Mouse (Mus musculus) layer of hippocampus, adult 9-11 months (tissue): ENCODE measurements at regions not wholly inside any gene's neighbourhood (a gene's known extent, or its start where the extent isn't known, plus 50 kb on each side); places are given as distances from the start of the nearest gene placed in this dataset.

Experiments
- DNase-seq: peaks from one replicate; pipeline ENCODE4 v3.0.0; 2022

DNA sequence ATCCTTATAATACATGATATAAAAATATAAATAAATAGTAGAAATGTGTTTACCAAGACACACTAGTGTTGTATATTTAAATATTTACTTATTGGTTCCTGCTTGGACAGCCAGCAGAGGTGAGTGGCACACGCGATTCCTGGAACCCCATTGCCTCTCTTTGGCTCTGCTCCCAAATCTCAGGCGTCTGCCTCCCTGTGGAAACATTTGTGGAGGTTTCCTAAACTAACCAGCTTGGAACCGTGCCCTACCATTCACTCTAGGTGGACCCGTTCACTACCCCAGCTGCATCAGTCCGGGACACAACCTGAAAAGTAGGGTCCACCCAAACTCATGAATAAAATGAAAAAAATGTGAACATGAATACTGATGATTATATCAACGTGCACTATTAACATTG, 404.0 kb upstream of the Defb41 start:
- DNase-seq: no peak

DNA sequence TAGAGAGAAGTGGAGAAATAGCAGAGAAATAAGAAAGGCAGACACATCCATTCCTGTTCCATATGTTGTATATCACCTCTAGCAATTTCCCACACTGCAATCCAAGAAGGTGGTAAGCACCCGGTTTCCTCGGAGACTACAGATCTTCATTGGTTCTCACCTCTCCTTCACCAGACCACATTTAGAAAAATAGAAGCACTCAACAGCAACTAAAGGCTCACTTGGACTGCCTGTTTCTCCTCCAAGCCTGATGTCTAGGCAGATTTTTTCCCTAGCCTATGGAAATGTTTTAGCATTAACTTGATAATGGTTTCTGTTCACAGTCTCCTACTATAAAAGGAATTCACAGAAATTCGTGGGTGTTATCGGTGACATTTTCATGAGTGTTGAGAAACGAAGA, 403.3 kb upstream of the Defb41 start:
- no peak for DNase-seq

DNA sequence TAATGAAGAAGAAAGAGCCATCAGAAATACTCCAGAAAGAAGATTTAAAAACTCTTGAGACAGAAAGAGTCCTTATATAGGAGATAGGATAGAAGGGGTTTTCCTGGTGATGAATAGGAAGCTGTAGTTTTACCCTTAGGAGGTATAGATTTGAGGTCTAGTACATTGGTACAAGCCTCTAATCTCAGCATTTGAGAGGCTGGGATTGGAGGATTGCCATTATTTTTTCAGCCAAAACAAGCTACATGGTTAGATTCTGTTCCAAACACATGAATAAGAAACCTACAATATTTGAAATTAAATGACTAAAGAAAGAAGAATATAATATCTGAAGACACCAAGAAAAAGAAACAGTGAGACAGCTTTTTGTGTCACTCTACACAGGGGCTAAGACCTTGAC, 375.9 kb upstream of the Defb41 start:
- no peak for DNase-seq

DNA sequence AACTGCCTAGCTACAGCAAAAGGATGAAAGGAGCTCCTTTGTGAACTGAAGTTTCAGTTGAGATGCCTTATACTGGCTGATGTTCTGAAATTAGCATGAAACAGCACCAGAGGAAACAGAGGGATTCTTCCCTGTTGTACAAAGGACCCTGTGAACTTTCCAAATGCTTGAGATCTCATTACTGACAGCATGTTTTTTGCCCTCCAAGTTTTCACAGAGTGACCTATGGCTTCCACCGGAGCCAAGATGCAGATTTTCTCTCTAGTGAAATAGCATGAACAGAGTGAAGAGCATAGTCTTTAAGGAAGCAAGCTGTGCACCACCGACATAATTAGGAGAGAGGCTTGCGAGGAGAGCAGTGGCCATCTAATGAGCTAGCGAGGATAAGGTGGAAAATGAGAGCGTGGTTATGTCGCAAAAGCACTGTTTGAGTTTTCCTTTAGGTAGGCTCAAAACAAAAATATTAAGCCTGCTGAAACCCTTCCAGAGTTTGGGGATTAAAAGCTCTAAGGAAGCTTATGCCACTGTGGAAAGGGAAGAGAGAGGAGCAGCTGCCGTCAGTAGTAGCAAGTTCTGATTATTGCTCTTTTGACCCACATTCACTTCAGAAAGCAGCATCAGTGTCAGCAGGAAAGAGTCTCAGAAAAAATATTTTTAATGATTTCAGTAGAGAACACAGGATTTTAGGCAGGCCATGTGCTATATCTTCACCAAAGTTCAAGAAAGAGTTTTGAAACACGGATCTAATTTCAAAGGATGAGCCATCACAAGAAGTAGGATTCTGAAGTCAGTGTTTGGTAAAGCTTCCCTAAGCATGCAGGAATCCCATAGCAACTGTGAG, 374.7 kb upstream of the Defb41 start:
- no peak for DNase-seq

DNA sequence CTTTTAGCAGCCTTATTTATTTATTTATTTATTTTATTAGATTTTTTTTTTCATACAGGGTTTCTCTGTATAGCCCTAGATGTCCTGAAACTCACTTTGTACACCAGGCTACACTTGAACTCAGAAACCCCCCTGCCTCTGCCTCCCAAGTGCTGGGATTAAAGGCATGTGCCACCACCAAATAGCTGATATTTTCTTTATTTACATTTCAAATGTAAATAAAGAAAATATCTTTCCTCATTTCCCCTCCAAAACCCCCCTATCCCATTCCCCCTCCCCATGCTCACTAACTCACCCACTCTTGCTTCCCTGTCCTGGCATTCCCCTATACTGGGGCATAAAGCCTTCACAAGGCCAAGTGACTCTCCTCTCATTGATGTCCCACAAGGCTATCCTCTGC, 372.4 kb upstream of the Defb41 start:
- DNase-seq: no peak

DNA sequence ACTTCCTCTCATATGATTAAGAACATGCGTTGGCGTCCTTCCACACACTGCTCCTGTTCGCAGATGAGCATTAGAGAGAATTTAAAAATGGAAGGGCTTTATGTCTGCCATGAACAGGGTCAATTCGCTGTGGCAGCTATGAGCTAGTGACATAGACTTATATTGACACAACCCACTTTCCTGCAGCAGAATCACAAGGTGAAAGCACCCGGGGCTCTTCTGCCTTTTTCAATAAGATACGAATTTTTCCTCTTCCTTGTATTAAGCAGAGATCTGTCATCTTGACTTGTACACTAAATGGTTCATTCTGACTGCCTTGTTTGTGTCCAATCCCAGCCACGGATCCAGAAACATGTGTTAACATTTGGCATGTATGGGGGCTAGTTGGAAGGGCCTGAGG, 345.3 kb upstream of the Defb41 start:
- DNase-seq: no peak

DNA sequence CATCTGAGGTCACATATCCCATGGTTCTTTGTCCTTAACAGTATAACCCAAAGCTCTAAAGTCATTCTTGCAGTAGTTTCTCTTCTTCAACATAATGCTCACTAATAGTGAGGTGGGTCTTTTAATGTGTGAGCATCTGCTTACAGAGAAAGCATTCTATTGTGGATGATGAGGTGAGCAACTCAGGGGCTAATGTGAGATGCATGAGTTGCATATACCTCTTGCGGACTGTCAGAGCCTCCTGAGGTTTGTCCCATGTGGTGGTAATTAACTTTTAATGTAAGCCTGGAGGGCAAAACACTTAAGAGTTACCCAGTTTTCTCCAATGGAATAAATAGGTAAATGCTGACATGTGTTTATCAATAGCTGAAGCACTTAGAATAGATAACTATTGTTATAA, 334.9 kb upstream of the Defb41 start:
- no peak for DNase-seq

DNA sequence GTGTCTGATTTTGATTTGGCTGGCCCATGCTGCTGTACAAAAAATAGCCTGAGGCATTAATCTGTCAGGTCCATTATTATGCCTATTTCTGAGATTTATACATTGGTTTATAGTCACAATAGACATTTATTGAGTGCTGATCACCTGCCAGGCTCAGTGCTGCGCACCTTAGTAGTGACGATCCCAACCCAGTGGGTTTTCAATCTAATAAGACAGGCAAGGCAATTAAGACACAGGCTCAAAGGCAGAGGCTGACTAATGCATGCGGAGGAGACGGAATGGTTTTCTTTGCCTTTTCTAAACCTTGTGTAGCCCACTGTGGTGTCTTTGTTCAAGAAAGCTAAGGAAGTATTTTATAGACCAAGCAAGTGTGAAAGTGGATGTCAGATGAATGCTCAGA, 334.0 kb upstream of the Defb41 start:
- no peak for DNase-seq

DNA sequence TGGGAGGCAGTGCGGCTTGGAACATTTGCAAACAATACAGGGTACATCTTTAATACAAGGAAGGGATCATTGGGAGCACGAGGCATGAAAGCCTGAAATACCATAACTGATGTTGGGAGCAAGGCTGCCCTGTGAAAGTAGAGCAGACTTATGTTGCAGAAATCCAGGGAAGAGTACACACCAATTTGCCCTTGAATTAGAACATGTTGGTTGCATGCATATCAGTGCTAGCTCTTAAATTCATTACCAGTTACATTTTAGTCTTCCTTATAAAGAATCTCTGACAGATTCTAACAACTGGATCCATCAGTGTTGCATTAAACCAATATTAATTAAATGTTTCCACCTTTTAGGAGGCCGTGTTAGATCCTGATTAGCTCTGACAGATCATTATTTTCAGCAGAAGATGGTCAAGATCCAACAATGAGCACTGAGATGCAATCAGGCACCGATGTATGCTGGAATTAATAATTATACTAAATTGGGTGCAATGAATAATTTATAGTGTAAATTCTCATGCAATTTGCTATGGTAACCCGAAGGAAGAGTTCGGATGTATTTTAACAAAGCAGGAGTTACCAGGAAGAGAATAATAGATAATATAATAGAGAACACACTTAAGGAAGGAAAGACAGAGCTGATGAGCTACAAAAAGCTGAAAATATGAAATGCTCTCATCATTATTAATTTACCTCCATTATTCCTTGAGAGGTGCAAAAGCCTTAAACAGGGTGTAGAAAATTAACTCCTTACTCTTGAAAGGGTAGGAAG, 318.6 kb upstream of the Defb41 start:
- no peak for DNase-seq

DNA sequence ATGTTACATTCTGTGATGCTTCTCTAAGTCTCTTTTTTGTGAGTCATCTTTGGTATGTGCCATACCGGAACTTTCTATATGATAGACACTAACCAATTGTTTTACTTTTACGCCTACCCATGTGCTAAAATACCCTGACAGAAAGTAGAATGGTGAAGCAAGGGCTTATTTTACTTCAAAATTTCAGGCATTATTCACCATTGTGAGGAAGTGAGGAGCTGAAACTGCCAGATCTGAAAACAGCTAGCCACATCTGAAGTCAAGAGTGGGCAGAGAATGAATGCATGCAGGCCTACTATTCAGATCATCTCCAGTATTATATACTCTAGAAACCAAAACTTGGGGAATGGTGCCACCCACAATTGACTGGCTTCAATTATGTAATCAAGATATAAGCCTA, 313.7 kb upstream of the Defb41 start:
- DNase-seq: no peak

DNA sequence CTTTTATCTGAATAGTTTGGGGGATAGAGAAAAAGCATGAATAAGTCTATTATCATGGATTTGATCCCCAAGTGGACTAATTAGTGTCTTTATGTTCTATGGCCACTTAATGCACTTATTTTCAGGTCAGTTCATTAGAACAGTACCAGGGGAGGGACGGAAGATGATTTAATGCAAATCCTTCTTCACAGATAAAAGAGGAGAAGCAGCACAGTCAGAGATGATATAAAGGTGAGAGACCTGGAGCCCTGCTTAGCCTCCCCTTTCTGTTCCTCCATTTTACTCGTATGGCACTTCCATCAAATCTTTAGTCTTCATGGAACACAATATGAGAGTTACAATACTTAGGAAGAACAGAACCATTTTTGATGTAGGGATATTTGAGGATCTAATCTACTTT, 302.1 kb upstream of the Defb41 start:
- no peak for DNase-seq

DNA sequence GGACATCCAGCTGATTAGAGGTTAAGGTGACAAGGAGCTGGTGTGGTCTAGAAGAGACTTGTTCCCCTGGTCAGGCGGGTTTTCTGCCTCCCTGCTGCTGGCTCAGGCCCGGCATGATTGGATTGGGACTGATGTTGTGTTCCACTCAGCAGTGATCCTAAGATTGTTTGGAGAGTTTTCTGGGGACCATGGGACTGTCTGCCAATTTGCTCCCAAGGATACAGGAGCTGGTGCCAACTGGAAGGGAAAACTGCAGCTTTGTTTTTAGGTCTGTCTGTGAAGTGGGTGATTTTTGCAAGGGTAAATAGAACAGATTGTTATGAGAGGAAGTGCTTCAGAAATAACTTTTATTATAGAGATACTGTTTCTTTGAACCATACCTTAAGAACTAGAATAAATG, 286.3 kb upstream of the Defb41 start:
- peak; percentile 14 for DNase-seq

DNA sequence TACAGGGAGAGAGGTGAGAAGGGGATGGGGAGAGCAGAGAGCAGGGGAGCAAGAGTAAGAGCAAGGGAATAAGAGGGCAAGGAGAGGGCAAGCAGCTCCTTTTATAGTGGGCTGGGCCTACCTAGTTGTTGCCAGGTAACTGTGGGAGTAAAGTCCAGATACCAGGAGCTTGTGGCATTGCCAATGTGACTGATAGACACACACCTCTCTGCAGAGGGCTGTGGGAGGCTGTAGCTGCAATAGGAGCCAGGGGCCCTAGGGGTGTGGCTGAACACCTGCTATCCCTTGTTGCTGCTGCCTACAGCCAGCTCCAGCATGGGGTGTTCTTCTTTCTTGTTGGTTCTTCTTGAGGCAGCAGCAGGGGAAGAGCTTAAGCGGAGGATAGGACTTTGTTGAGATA, 266.8 kb upstream of the Defb41 start:
- no peak for DNase-seq

DNA sequence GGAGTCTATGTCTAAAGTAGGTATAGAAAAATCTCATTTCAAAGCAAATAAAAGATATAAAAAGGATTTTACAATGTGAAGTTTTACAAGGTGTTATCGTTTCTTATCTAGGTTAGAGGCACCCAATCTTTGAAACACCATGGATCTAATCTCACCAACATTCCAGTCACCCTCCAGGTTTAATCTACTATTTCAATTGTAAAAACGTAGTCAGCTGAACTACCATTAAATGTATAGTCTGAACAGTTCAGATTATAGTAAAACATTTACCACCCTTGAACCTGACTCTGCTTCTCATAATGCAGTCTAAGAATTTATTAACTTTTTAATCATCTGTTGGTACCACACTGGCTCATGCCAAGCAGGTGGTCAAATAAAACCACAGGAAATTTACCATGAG, 259.5 kb upstream of the Defb41 start:
- no peak for DNase-seq

DNA sequence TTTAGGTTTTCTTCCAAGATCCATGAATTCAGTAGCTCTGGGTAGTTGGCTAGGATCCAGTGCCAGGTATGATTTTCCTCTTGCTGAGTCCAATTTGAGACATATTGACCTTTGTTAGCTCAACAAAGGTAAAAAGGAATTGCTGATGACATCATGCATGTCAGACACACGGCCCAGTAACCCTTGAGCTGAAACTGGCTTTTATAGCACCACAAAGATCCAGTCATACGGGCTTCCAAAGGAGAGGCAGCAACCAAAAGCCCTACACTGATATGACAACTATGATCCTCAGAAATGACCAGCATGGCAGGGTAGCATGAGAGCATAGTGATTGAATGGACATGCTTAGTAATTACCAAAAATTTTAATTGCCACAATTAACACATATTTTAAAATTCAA, 258.0 kb upstream of the Defb41 start:
- no peak for DNase-seq

DNA sequence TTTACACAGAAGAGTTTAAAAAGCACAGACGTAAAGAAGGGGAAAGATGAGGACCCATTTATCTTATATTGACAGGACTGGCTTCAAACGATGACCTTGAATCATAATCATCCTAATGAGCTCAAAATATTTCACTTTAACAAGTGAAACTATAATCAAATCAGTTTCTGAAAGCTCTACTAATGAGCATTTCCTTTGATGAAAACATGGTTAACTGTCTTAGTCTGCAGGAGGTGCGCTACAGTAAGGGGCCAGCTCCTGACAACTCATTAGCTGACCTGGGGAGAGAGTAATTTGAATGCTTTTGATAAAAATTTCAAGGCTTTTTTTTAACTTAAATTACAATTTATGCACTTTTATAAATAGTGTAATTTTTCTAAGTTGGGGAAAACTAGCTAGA, 247.8 kb upstream of the Defb41 start:
- DNase-seq: no peak

DNA sequence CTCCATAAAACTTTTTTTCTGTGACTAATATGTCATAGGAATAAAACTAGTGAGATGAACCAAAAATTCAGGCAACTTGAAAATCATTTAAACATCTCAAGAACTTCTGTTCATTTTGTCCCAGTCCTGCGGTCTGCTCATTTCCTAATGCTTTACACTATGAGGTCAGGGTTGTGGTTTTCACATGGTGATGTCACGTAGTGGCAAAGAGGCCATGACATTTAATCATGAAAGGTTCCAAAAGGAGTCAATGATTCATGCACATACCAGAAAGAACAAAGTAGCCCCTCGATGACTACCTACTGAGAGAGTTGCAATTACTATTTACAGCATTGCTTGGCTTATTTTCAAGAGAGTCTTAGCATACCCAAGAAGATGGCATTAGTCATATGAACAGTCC, 233.6 kb upstream of the Defb41 start:
- DNase-seq: no peak

DNA sequence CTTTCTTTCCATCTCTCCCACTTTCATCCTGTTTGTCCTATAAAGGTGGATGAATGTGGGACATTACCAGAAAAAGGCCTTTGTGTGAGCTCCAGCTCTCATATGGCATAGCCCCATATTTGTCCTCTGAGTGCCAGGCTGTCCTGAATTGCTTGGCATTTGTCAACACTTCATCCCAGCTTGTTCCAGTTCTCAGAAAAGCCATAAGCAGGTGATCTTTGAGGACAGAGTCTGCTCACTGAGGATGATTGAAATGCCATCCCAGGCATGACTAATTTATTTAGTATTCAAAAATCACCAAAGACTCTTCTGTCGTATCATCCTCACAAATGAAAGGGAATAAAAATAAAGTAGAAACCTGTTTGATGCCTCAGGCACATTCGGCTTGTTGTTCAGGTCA, 203.6 kb upstream of the Defb41 start:
- no peak for DNase-seq

DNA sequence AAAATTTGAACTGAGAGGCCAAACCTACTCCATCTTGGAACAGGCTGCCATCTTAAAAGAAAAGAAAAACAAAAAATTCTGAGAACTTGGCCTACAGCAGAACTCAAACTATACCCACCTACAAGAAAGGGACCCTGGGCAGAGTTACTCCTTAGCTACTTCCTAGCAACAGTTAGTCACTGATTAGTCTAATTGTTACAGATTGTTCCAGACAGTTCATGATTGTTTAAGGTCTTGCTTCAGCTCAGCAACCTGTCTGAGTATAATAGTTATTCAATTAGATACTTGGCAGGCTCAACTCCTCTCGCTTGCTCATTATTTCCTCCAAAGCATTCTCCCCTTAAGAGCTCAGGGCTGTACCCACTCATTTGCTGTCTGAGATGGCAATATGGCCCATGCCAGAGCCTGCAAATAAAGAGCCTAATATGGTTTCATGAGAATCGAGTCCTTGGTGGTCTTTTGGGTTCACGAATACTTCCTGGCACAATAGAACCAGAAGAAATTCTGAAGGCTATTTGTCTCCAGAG, 200.4 kb upstream of the Defb41 start:
- no peak for DNase-seq

DNA sequence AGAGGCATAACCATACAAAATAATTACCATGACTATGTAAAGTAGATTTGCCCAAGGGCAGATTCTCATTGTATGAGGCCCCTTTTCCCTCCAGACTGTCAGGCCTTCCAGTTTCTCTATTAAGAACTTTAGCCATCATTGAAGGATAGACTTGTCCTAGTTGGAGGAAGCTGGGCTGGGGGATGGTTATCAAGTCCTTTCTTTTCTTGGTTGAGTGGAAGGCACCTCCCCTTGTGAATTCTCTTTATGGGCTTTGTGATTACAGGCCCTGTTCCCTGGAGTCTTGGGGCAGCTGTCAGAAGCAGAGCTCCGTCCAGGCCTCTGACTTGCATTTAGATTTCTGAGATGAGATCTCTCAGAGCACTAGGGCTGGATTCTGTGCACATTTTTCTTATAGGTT, 198.3 kb upstream of the Defb41 start:
- DNase-seq: no peak

DNA sequence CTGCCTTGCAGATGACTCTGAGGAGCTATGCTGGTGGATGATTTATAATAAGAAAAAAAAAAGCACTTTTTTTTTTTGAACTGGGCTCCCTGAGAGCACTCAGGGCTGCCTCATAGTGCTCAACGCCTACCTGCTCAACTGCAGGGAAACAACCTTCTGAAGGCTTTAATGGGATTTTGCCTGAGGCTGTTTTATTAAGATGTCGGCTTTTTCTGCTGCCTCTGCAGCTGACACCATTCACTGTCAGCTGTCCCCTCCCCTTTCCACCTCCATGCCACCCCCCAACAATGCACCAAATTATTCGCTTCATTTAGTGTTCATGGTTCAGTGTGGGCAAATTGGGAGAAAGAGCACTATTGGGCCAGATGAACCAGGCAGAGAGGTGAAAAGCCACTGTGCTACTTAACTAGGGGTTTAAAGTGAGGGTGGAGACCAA, 151.4 kb upstream of the Defb41 start:
- no peak for DNase-seq

DNA sequence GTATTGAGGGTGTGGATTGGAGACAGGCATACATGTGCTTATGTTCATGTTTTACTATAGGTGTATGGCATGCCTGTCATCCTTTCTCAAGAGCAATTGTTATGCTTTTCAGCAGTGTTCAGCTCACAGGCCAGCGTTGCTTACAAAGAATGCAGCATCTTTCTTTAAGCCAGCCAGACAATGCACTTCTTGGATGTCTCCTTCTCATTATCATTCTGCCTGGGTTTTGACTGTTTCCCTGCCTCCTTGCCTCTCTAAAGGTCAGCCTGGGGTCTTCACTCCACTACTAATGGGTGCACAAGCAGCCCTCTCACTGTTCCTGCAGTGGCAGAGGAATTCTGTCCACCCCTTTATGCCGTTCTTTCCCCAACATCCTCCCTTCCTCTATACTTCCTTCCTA, 150.9 kb upstream of the Defb41 start:
- DNase-seq: no peak

DNA sequence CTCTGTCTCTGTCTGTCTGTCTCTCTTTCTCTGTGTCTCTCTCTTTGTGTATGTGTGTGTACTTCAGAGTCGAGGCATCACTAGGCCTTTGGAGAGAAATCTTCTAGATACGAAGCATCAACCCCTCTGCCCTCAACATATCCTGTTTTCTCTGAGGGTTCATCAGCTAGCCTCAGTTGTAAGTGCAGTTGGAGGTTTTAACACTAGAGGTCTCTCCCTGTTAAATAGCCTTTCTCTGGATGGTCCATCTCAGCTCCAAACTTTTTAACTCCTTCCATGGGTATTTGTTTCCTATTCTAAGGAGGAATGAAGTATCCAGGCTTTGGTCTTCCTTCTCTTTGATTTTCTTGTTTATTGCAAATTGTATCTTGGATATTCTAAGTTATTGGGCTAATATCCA, 147.8 kb upstream of the Defb41 start:
- no peak for DNase-seq

DNA sequence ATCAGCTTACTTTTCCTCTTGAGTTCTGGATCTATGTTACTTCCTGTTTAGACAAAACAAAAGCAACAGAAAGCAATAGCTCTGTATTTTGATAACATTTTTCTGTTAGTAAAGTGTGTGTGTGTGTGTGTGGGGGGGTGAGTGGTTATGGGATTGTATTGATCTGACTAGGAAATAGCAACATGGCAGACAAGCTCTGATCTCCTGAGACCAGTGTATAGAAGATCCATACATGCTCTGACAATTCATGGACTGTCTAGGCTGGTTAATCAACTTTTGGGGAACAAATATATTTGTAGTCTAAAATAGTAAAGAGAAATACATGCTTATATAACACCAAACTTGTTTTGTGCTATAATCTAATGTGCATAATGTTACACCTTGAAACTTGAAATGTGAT, 124.7 kb upstream of the Defb41 start:
- DNase-seq: no peak
